Mouse (Mus musculus): ENCODE results near the gene Tmem120b. TPM values are rescaled to one million over a fixed set of nuclear protein-coding genes. Genes with fewer than 3 reads are reported as not detected.

The Tmem120b gene
- total and polyA plus RNA-seq, 3 experiments = 5.6 to 6.8 TPM; not detected in 1

DNA sequence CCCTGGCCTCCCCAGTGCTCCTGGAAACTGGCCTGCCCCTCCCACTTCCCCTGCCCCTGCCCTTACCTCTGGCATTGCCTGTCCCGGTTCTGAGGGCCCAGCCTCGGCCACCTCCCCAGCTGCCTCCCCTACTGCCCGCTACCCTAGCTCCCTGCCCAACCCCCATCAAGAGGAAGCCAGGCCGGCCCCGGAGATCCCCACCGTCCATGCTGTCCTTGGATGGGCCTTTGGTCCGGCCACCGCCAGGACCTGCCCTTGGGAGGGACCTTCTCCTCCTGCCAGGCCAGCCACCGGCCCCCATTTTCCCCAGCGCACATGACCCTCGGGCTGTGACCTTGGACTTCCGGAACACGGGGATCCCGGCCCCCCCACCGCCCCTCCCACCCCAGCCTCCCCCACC lies 92.1 kb downstream of the Tmem120b start:
- peaks cover 0 to 9% of the 10 kb centered on the region in 2 experiments; a peak in 2 of 4 replicates for H3K36me3 ChIP-seq (ENCODE audit: control insufficient read depth in 1 of 2, insufficient read depth in 2 of 2, low read length in 2 of 2)

DNA sequence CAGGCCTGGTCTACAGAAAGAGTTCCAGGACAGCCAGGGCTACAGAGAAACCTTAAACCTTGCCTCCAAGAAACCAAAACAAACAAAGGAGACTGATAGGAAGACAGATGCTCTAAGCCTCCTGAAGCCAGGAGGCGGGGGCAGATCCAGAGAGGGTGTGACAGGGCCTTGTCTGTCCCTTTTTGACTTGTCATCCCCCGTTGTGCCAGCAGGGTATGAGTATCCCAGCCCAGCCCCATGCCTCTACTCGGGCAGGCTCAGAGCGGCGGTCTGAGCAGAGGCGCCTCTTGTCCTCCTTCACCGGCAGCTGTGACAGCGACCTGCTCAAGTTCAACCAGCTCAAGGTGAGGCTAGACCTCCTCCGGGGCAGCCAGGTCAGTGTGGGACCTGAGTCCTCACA lies 94.7 kb downstream of the Tmem120b start:
- H3K27me3 ChIP-seq (ENCODE audit: control insufficient read depth in 1 of 2, insufficient read depth in 2 of 2, low read length in 2 of 2) = no peaks in the 10 kb centered on the region
- peaks cover 0 to 9% of the 10 kb centered on the region in 2 experiments; a peak in 2 of 4 replicates for H3K36me3 ChIP-seq (ENCODE audit: control insufficient read depth in 1 of 2, insufficient read depth in 2 of 2, low read length in 2 of 2)
- H3K9me3 ChIP-seq (replicated peaks; ENCODE audit: insufficient read depth, low read length) = no peaks in the 10 kb centered on the region
- no peaks in the 10 kb centered on the region for H3K79me2 ChIP-seq (ENCODE audit: control insufficient read depth, insufficient read depth, low read length, poor library complexity)
- H3K4me3 ChIP-seq (ENCODE audit: control insufficient read depth in 1 of 2, insufficient read depth in 1 of 2, low read depth in 2 of 2, low read length in 2 of 2) = no peak overlapping the region
- no peak overlapping the region for H3K9ac ChIP-seq (ENCODE audit: control insufficient read depth, low read depth, low read length, poor library complexity, severe bottlenecking)
- DNase-seq (ENCODE audit: low read depth, low spot score) = peak; percentile 36
- H3K4me1 ChIP-seq (ENCODE audit: control insufficient read depth in 1 of 2, insufficient read depth in 2 of 2, low read length in 2 of 2) = no peaks in the 10 kb centered on the region
- no peak overlapping the region for H3K27ac ChIP-seq (ENCODE audit: control insufficient read depth, low read depth, low read length)
- TF ChIP-seq MXI1 (IDR thresholded peaks at IDR 0.05; ENCODE audit: low read depth, low read length) (no peak), ELF1 (IDR thresholded peaks at IDR 0.05; ENCODE audit: low read depth, low read length) (no peak), NRF1 (IDR thresholded peaks at IDR 0.05; ENCODE audit: insufficient read depth, low read depth, low read length, poor library complexity, severe bottlenecking) (no peak), CTCF (IDR thresholded peaks at IDR 0.05 in 2 of 3, conservative IDR thresholded peaks at IDR 0.05 in 1 of 3; ENCODE audit: control insufficient read depth in 1 of 3, insufficient read depth in 1 of 3, low read depth in 2 of 3, low read length in 3 of 3, poor library complexity in 1 of 3, severe bottlenecking in 1 of 3) (0 out of 6 replicates have a peak, but pooled peaks of 1 of the 3 experiments have one; percentile 9), NELFE (IDR thresholded peaks at IDR 0.05; ENCODE audit: low read depth, low read length) (no peak), ZC3H11A (IDR thresholded peaks at IDR 0.05; ENCODE audit: low read depth, low read length) (no peak), MAFK (IDR thresholded peaks at IDR 0.05; ENCODE audit: borderline replicate concordance, low read depth, low read length) (no peak), ZMIZ1 (IDR thresholded peaks at IDR 0.05; ENCODE audit: low read depth, low read length) (no peak)

More for the DNA sequence above, 92.1 kb downstream of the Tmem120b start:
- no peak for TF ChIP-seq UBTF (IDR thresholded peaks at IDR 0.05; ENCODE audit: borderline replicate concordance, insufficient read depth, low read depth, low read length)
- TF ChIP-seq JUND (IDR thresholded peaks at IDR 0.05; ENCODE audit: low read depth, low read length) = no peak
- TF ChIP-seq BHLHE40 (IDR thresholded peaks at IDR 0.05; ENCODE audit: borderline replicate concordance, low read depth, low read length) = no peak
- TF ChIP-seq TCF12 (IDR thresholded peaks at IDR 0.05; ENCODE audit: low read depth, low read length) = no peak
- TF ChIP-seq CTCF (IDR thresholded peaks at IDR 0.05 in 2 of 3, conservative IDR thresholded peaks at IDR 0.05 in 1 of 3; ENCODE audit: control insufficient read depth in 1 of 3, insufficient read depth in 1 of 3, low read depth in 2 of 3, low read length in 3 of 3, poor library complexity in 1 of 3, severe bottlenecking in 1 of 3) = no peak
- no peak for TF ChIP-seq MYB (IDR thresholded peaks at IDR 0.05; ENCODE audit: low read depth, low read length)
- TF ChIP-seq CHD1 (IDR thresholded peaks at IDR 0.05; ENCODE audit: low read depth, low read length) = no peak
- no peak for TF ChIP-seq RCOR1 (IDR thresholded peaks at IDR 0.05; ENCODE audit: low read depth, low read length)
- no peak for TF ChIP-seq SIN3A (IDR thresholded peaks at IDR 0.05; ENCODE audit: low read length)
- no peak for TF ChIP-seq ETS1 (IDR thresholded peaks at IDR 0.05; ENCODE audit: low read depth, low read length)
- no peak for TF ChIP-seq USF2 (IDR thresholded peaks at IDR 0.05; ENCODE audit: borderline replicate concordance in 1 of 2, insufficient read depth in 1 of 2, low read depth in 1 of 2, low read length in 2 of 2)
- TF ChIP-seq GATA1 (IDR thresholded peaks at IDR 0.05; ENCODE audit: low read depth, low read length) = no peak
- no peak for TF ChIP-seq CHD2 (IDR thresholded peaks at IDR 0.05; ENCODE audit: low read length)
- TF ChIP-seq E2F4 (IDR thresholded peaks at IDR 0.05; ENCODE audit: borderline replicate concordance, low read depth, low read length) = no peak
- no peak for TF ChIP-seq GABPA (IDR thresholded peaks at IDR 0.05; ENCODE audit: low read depth, low read length)
- no peak for TF ChIP-seq ZKSCAN1 (IDR thresholded peaks at IDR 0.05; ENCODE audit: low read depth, low read length)
- no peak for TF ChIP-seq TBP (IDR thresholded peaks at IDR 0.05; ENCODE audit: low read depth, low read length)
- Histone ChIP-seq H3K9me3 (replicated peaks; ENCODE audit: insufficient read depth, low read length) (no peaks in the 10 kb centered on the region), H3K9ac (ENCODE audit: control insufficient read depth, low read depth, low read length, poor library complexity, severe bottlenecking) (no peak overlapping the region), H3K4me3 (ENCODE audit: control insufficient read depth in 1 of 2, insufficient read depth in 1 of 2, low read depth in 2 of 2, low read length in 2 of 2) (no peak overlapping the region), H3K27me3 (ENCODE audit: control insufficient read depth in 1 of 2, insufficient read depth in 2 of 2, low read length in 2 of 2) (no peaks in the 10 kb centered on the region), H3K4me1 (ENCODE audit: control insufficient read depth in 1 of 2, insufficient read depth in 2 of 2, low read length in 2 of 2) (no peaks in the 10 kb centered on the region), H3K27ac (ENCODE audit: control insufficient read depth, low read depth, low read length) (no peak overlapping the region), H3K79me2 (ENCODE audit: control insufficient read depth, insufficient read depth, low read length, poor library complexity) (no peaks in the 10 kb centered on the region)
- DNase-seq (ENCODE audit: low read depth, low spot score) = no peak
